Mouse (Mus musculus): Measurements from ENCODE around the gene Olfr15. TPM values are rescaled to one million over a fixed set of nuclear protein-coding genes. Genes with fewer than 3 reads are reported as not detected.

The Olfr15 gene
- total and polyA plus RNA-seq, 3 experiments = 0.11 TPM; not detected in 2

- TF ChIP-seq TAL1 (conservative IDR thresholded peaks at IDR 0.05; ENCODE audit: low read depth, low read length) = no peak
- TF ChIP-seq CTCF (IDR thresholded peaks at IDR 0.05; ENCODE audit: low read depth, low read length) = no peak
- no peak for TF ChIP-seq GATA1 (IDR thresholded peaks at IDR 0.05; ENCODE audit: borderline replicate concordance, low read length)
- no peak for TF ChIP-seq POLR2AphosphoS5 (IDR thresholded peaks at IDR 0.05; ENCODE audit: insufficient replicate concordance, low read depth, low read length)
- TF ChIP-seq GATA2 (IDR thresholded peaks at IDR 0.05; ENCODE audit: borderline replicate concordance, low read depth, low read length) = no peak
- H3K36me3 ChIP-seq (replicated peaks) = peaks cover 26% of the 10 kb centered on the region
- DNase-seq (ENCODE audit: low spot score) = no peak
- no peaks in the 10 kb centered on the region for H3K9me3 ChIP-seq (replicated peaks)
- no peaks in the 10 kb centered on the region for H3K27me3 ChIP-seq (ENCODE audit: insufficient read depth, low read length)
- no peak overlapping the region for H3K4me3 ChIP-seq (ENCODE audit: low read depth, low read length)
- no peak for ATAC-seq (ENCODE audit: extremely low read depth, insufficient number of reproducible peaks, low FRiP score, poor library complexity, severe bottlenecking)
- H3K4me1 ChIP-seq (ENCODE audit: insufficient read depth, low read depth, low read length) = no peaks in the 10 kb centered on the region; the same call in 1 of the 2 replicates
Observed at GRCm38 (mm10) chr16:3859254-3859653, 28.6 kb downstream of the Olfr15 start.

GRCm38 (mm10) chr16:3871815-3872214 is 41.1 kb downstream of the Olfr15 start:
- TF ChIP-seq CTCF (IDR thresholded peaks at IDR 0.05; ENCODE audit: low read depth, low read length) (no peak), GATA1 (IDR thresholded peaks at IDR 0.05; ENCODE audit: borderline replicate concordance, low read length) (no peak), TAL1 (conservative IDR thresholded peaks at IDR 0.05; ENCODE audit: low read depth, low read length) (no peak)
- peak overlapping the region; percentile 76 for H3K4me3 ChIP-seq (ENCODE audit: low read depth, low read length)
- no peak for DNase-seq (ENCODE audit: low spot score)
- H3K27me3 ChIP-seq (ENCODE audit: insufficient read depth, low read length) = no peaks in the 10 kb centered on the region
- H3K36me3 ChIP-seq (replicated peaks) = peaks cover 42% of the 10 kb centered on the region
- peaks cover 26% of the 10 kb centered on the region for H3K4me1 ChIP-seq (ENCODE audit: insufficient read depth, low read depth, low read length)
- no peaks in the 10 kb centered on the region for H3K9me3 ChIP-seq (replicated peaks)
- ATAC-seq (ENCODE audit: extremely low read depth, insufficient number of reproducible peaks, low FRiP score, poor library complexity, severe bottlenecking) = no peak

GRCm38 (mm10) chr16:3872216-3873047 is 41.8 kb downstream of the Olfr15 start, which contains the start of gene Naa60:
Gene Naa60, plus strand, starts transcription at chr16:3872375.
- peak within 1 kb of the TSS; percentile 76 for H3K4me3 ChIP-seq (ENCODE audit: low read depth, low read length)
- DNase-seq (ENCODE audit: low spot score) (peak; percentile 96), ATAC-seq (ENCODE audit: extremely low read depth, insufficient number of reproducible peaks, low FRiP score, poor library complexity, severe bottlenecking) (peak; percentile 97)
- no peak for TF ChIP-seq TAL1 (conservative IDR thresholded peaks at IDR 0.05; ENCODE audit: low read depth, low read length)
- TF ChIP-seq POLR2AphosphoS5 (IDR thresholded peaks at IDR 0.05; ENCODE audit: insufficient replicate concordance, low read depth, low read length) = no peak
- TF ChIP-seq GATA2 (IDR thresholded peaks at IDR 0.05; ENCODE audit: borderline replicate concordance, low read depth, low read length) = no peak
- no peak for TF ChIP-seq CTCF (IDR thresholded peaks at IDR 0.05; ENCODE audit: low read depth, low read length)
- no peak for TF ChIP-seq GATA1 (IDR thresholded peaks at IDR 0.05; ENCODE audit: borderline replicate concordance, low read length)
- H3K36me3 ChIP-seq (replicated peaks) = peaks cover 43% of the 10 kb centered on the region
- H3K4me1 ChIP-seq (ENCODE audit: insufficient read depth, low read depth, low read length) = peaks cover 26% of the 10 kb centered on the region
- H3K9me3 ChIP-seq (replicated peaks) = no peaks in the 10 kb centered on the region
- no peaks in the 10 kb centered on the region for H3K27me3 ChIP-seq (ENCODE audit: insufficient read depth, low read length)

GRCm38 (mm10) chr16:3876346-3876745 is 45.7 kb downstream of the Olfr15 start:
- TF ChIP-seq GATA2 (IDR thresholded peaks at IDR 0.05; ENCODE audit: borderline replicate concordance, low read depth, low read length) (no peak), GATA1 (IDR thresholded peaks at IDR 0.05; ENCODE audit: borderline replicate concordance, low read length) (no peak), POLR2AphosphoS5 (IDR thresholded peaks at IDR 0.05; ENCODE audit: insufficient replicate concordance, low read depth, low read length) (no peak), TAL1 (conservative IDR thresholded peaks at IDR 0.05; ENCODE audit: low read depth, low read length) (no peak), CTCF (IDR thresholded peaks at IDR 0.05; ENCODE audit: low read depth, low read length) (no peak)

GRCm38 (mm10) chr16:3884201-3885064 is 53.8 kb downstream of the Olfr15 start, which contains the start of the genes Zfp597 and Gm20695:
Gene Zfp597, minus strand, starts transcription at chr16:3884561.
Gene Gm20695, plus strand, starts transcription at chr16:3884648.
- H3K9me3 ChIP-seq (replicated peaks) = no peaks in the 10 kb centered on the region
- peak; percentile 87 for ATAC-seq (ENCODE audit: extremely low read depth, insufficient number of reproducible peaks, low FRiP score, poor library complexity, severe bottlenecking)
- TF ChIP-seq GATA1 (IDR thresholded peaks at IDR 0.05; ENCODE audit: borderline replicate concordance, low read length) = no peak
- no peak for TF ChIP-seq POLR2AphosphoS5 (IDR thresholded peaks at IDR 0.05; ENCODE audit: insufficient replicate concordance, low read depth, low read length)
- TF ChIP-seq GATA2 (IDR thresholded peaks at IDR 0.05; ENCODE audit: borderline replicate concordance, low read depth, low read length) = no peak
- TF ChIP-seq CTCF (IDR thresholded peaks at IDR 0.05; ENCODE audit: low read depth, low read length) = no peak
- H3K36me3 ChIP-seq (replicated peaks) = peaks cover 47% of the 10 kb centered on the region
- H3K4me1 ChIP-seq (ENCODE audit: insufficient read depth, low read depth, low read length) = peaks cover 20% of the 10 kb centered on the region
- peak within 1 kb of the TSS; percentile 91 for H3K4me3 ChIP-seq (ENCODE audit: low read depth, low read length)
- peak; percentile 86 for DNase-seq (ENCODE audit: low spot score)
- H3K27me3 ChIP-seq (ENCODE audit: insufficient read depth, low read length) = no peaks in the 10 kb centered on the region

More at GRCm38 (mm10) chr16:3876346-3876745, 45.7 kb downstream of the Olfr15 start:
- H3K4me1 ChIP-seq (ENCODE audit: insufficient read depth, low read depth, low read length) = peaks cover 15% of the 10 kb centered on the region
- no peak overlapping the region for H3K4me3 ChIP-seq (ENCODE audit: low read depth, low read length)
- peaks cover 53% of the 10 kb centered on the region for H3K36me3 ChIP-seq (replicated peaks)
- H3K9me3 ChIP-seq (replicated peaks) = no peaks in the 10 kb centered on the region
- no peaks in the 10 kb centered on the region for H3K27me3 ChIP-seq (ENCODE audit: insufficient read depth, low read length)
- ATAC-seq (ENCODE audit: extremely low read depth, insufficient number of reproducible peaks, low FRiP score, poor library complexity, severe bottlenecking) (no peak), DNase-seq (ENCODE audit: low spot score) (no peak)

All from G1E (cell line).